Mouse (Mus musculus): Measurements from ENCODE around the gene A730071L15Rik.

GRCm38 (mm10) chr11:6175506-6175905, 24.3 kb upstream of the A730071L15Rik start:
- no peak for TF ChIP-seq CTCF (IDR thresholded peaks at IDR 0.05; ENCODE audit: borderline replicate concordance, extremely low read depth, insufficient read depth, insufficient read length)
- no peak for TF ChIP-seq POLR2A (IDR thresholded peaks at IDR 0.05; ENCODE audit: borderline replicate concordance, extremely low read depth, insufficient read depth, insufficient read length, poor library complexity, severe bottlenecking)

Measured in brain, embryonic 14.5 days (tissue).